Mouse (Mus musculus) testis, adult 2 months (tissue): Measurements from ENCODE around the gene Acvr1b. TPM values are rescaled to one million over a fixed set of nuclear protein-coding genes. Genes with fewer than 3 reads are reported as not detected.

Source experiments
- H3K27ac ChIP-seq: fragments of 200-500 bp; 2 replicates; pipeline ENCODE4 v1.5.1; 2012; ENCODE audit warnings: low read depth, low read length; ENCODE audit not compliant: control insufficient read depth, insufficient read depth
- H3K27me3 ChIP-seq: fragments of 200-500 bp; 2 replicates; pipeline ENCODE4 v1.6.1; 2012; ENCODE audit warnings: mild to moderate bottlenecking, low read length, moderate library complexity; ENCODE audit not compliant: control insufficient read depth, insufficient read depth
- H3K36me3 ChIP-seq: fragments of 200-500 bp; 2 replicates; pipeline ENCODE4 v1.6.1; 2012; ENCODE audit warnings: mild to moderate bottlenecking, low read length; ENCODE audit not compliant: control insufficient read depth, insufficient read depth
- H3K4me1 ChIP-seq: fragments of 200-500 bp; 2 replicates; pipeline ENCODE4 v1.6.1; 2012; ENCODE audit warnings: low read length; ENCODE audit not compliant: control insufficient read depth, insufficient read depth
- H3K4me3 ChIP-seq: fragments of 200-500 bp; 2 replicates; pipeline ENCODE4 v1.5.1; 2012; ENCODE audit warnings: low read depth, mild to moderate bottlenecking, low read length, moderate library complexity, mixed read lengths; ENCODE audit not compliant: control insufficient read depth
- CTCF ChIP-seq: fragments of 200-500 bp; IDR thresholded peaks from 2 replicates; pipeline ENCODE4 v1.5.1; 2012; ENCODE audit warnings: low read depth, mild to moderate bottlenecking, inconsistent platforms, low read length, moderate library complexity; ENCODE audit not compliant: control insufficient read depth, insufficient read depth, insufficient replicate concordance
- POLR2A ChIP-seq: fragments of 200-500 bp; IDR thresholded peaks from 2 replicates; pipeline ENCODE4 v1.6.1; 2012; ENCODE audit warnings: low read depth, mild to moderate bottlenecking, inconsistent platforms, low read length, moderate library complexity; ENCODE audit not compliant: control insufficient read depth
- polyA plus RNA-seq: library from polyadenylated mRNA; depleted of rRNA; stranded (reverse); fragments of >200 nt; gene quantifications from 2 replicates; pipeline ENCODE4 v1.2.3, GENCODE M21; 2012

Gene Acvr1b
- polyA plus RNA-seq, 1 experiment: 16.7 TPM

DNA sequence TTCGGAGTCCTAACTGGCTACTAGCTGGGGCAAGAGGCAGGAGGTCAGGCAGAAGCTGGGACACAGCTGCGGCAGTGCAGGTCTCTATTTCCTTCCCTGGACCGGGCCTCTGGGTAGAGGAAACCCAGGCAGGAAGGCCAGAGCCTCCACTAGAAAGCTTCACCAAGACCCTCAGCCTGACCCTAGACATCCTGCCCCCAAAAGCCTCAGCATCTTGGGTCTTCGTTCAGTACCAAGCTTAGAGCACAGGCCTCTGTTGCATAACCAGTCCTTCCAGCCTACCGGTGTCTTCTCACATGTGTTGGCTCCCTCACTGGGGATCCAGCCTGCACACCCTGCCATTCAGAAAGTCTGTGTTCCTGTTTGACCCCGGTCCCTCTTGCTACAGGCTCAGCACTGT, 41.1 kb upstream of the Acvr1b start:
- H3K4me3 ChIP-seq: no peak overlapping the region
- TF ChIP-seq CTCF: no peak
- no peak for TF ChIP-seq POLR2A
- H3K36me3 ChIP-seq: no peaks in the 10 kb centered on the region
- peaks cover 23% of the 10 kb centered on the region for H3K4me1 ChIP-seq
- peaks cover 3% of the 10 kb centered on the region; the same call in 1 of the 2 replicates for H3K27me3 ChIP-seq
- no peak overlapping the region for H3K27ac ChIP-seq

DNA sequence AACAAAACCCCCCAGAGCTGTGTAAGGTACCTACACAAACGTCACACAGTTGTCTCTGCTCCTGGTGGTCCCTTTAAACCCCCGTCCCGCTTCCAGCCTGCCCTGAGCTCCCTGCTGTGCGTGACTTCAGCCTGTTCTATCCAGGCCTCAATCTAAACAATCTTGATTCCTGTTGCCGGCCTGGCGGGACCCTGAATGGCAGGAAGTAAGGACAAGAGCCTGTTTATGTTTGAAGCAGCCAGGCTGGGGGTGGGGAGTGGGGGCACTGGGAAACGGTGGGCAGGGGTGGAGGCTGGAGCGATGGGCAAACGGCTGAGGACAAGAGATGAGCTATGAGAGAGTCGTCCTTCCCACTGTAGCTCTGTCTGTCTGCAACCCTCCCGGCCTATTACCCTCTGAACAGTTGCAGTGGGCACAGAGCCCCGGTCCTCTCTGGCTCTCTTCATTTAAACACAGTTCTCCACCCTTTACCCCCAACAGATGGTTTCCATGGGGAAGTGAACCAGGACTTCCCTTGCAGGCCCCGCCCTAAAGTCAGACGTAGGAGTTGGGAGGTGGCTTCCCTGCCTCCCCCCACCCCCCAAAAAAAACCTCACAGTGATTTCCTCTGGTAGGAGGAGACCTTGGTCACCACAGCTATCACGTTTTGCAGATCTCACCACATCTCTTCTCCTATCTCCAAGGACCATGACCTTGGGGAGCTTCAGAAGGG, 39.7 kb upstream of the Acvr1b start:
- TF ChIP-seq POLR2A (no peak), CTCF (no peak)
- Histone ChIP-seq H3K4me1 (peaks cover 12% of the 10 kb centered on the region), H3K27ac (no peak overlapping the region), H3K27me3 (no peaks in the 10 kb centered on the region), H3K36me3 (no peaks in the 10 kb centered on the region), H3K4me3 (no peak overlapping the region)

DNA sequence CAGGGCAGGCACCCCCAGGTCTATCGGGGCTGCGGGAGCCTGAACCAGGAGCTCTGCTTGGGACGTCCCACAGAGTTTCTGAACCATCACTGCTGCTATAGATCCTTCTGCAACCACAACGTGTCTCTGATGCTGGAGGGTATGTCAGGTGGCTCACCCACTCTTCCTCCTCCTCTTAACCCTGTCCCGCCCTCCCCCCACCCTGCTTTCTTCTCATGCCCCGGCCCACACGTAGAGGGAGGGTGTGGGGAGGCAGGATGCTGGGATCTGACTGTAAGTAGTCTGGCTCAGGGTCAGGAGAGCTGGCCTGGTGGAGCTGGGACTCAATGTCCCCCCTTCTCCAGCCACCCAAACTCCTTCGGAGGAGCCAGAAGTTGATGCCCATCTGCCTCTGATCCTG, 38.5 kb upstream of the Acvr1b start:
- H3K36me3 ChIP-seq: no peaks in the 10 kb centered on the region
- H3K27me3 ChIP-seq: no peaks in the 10 kb centered on the region
- TF ChIP-seq POLR2A (no peak), CTCF (no peak)
- no peak overlapping the region for H3K4me3 ChIP-seq
- peaks cover 8% of the 10 kb centered on the region for H3K4me1 ChIP-seq
- no peak overlapping the region for H3K27ac ChIP-seq

DNA sequence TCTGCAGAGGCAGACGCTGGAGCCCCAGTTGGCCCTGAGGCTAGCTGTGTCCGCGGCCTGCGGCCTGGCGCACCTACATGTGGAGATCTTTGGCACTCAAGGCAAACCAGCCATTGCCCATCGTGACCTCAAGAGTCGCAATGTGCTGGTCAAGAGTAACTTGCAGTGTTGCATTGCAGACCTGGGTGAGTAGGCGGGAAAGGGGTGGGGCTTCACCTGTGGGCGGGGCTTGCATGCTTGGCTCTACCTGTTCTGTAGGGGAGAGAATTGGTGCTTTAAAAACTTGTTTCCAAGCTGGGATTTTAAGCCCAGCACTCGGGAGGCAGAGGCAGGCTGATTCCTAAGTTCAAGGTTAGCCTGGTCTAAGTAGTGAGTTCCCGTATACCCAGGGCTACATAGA, 36.4 kb upstream of the Acvr1b start:
- no peak for TF ChIP-seq POLR2A
- no peak for TF ChIP-seq CTCF
- Histone ChIP-seq H3K4me1 (peaks cover 8% of the 10 kb centered on the region), H3K27me3 (no peaks in the 10 kb centered on the region), H3K36me3 (no peaks in the 10 kb centered on the region), H3K4me3 (no peak overlapping the region), H3K27ac (no peak overlapping the region)

DNA sequence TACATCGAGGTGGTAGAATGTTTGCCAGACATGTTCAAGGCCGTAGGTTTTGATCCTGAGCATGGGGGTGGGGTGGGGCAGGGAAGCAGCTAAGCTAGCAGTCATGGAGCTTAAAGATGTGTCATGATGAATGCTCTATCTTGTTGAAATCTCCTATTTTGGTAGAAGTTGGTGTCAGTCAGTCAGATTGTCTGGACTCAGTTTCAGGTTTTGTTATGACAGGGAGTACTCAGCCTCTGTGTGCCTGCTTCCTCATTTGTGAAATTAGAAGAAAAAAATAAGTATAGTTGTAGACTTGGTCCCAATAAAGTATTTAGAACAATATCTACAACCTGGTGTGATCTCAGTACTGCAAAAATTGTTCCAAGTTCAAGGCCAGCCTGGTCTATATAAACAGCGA, 35.2 kb upstream of the Acvr1b start:
- Histone ChIP-seq H3K27ac (no peak overlapping the region), H3K4me3 (no peak overlapping the region), H3K27me3 (no peaks in the 10 kb centered on the region), H3K4me1 (peaks cover 8% of the 10 kb centered on the region), H3K36me3 (no peaks in the 10 kb centered on the region)
- TF ChIP-seq POLR2A (no peak), CTCF (no peak)

DNA sequence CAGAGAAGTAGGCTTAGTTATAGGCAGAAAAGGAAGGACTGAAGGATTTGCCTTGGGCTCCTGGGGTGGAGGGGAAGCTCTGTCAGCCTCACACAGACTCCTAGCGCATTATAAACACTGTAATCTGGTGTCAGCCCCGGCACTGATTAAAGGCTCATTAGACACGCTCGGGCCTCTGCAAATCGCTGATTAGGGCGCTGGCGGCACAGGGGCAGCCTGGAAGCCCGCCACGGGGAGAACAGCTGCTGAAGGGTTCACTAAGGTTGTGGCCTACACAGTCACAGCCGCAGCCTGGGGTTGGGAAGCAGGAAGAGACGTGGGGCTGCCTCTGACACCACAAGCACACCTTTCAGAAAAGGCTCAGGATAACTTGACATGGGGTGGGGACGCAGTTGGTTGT, 34.0 kb upstream of the Acvr1b start:
- no peaks in the 10 kb centered on the region for H3K36me3 ChIP-seq
- no peak overlapping the region for H3K4me3 ChIP-seq
- H3K27me3 ChIP-seq: no peaks in the 10 kb centered on the region
- H3K4me1 ChIP-seq: peaks cover 9% of the 10 kb centered on the region
- TF ChIP-seq CTCF: no peak
- no peak for TF ChIP-seq POLR2A
- no peak overlapping the region for H3K27ac ChIP-seq

DNA sequence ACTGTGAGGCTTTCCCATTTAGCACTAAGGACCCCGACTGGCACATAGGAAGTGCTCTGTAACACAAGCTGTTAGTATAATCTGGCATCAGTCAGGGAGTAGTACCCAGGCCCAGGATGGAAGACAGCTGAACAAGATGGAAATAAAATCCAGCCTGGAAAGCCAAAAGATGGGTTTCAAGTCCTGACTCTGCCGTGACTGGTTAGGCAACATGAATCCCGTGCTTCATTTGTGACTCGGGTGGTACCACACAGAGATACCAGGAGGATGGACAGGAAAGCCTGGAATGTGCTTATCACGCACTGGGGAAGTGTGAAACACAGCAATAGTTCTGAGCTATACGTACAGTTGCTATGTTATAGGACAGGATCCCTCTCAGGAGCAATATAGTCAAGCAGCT, 33.3 kb upstream of the Acvr1b start:
- Histone ChIP-seq H3K4me3 (no peak overlapping the region), H3K27ac (no peak overlapping the region), H3K36me3 (no peaks in the 10 kb centered on the region), H3K27me3 (no peaks in the 10 kb centered on the region), H3K4me1 (peaks cover 16% of the 10 kb centered on the region)
- TF ChIP-seq POLR2A (no peak), CTCF (no peak)
